Mouse (Mus musculus) fat pad, adult 2 months (tissue): ENCODE measurements around the gene Card6.

Experiments
- DNase-seq: peaks from one replicate; pipeline ENCODE4 v3.0.0-alpha.2; 2011; ENCODE audit warnings: low read depth, low spot score; ENCODE audit errors: extremely low read depth

Gene Card6

GRCm38 (mm10) chr15:5107686-5108654, at the start of gene Card6:
Gene Card6 (minus strand): TSS chr15:5108539.
- no peak for DNase-seq

- no peak for DNase-seq
Measured at GRCm38 (mm10) chr15:5157386-5157785, 49.0 kb upstream of the Card6 start.

GRCm38 (mm10) chr15:5156355-5156754, 48.0 kb upstream of the Card6 start:
- DNase-seq: no peak

- no peak for DNase-seq
Measured at GRCm38 (mm10) chr15:5155093-5155492, 46.8 kb upstream of the Card6 start.

GRCm38 (mm10) chr15:5154621-5155020, 46.3 kb upstream of the Card6 start:
- no peak for DNase-seq

- no peak for DNase-seq
Measured at GRCm38 (mm10) chr15:5152171-5152570, 43.8 kb upstream of the Card6 start.

- no peak for DNase-seq
Measured at GRCm38 (mm10) chr15:5149187-5149586, 40.8 kb upstream of the Card6 start.

- DNase-seq: no peak
Measured at GRCm38 (mm10) chr15:5145196-5145945, 37.0 kb upstream of the Card6 start.

GRCm38 (mm10) chr15:5144021-5144778, 35.9 kb upstream of the Card6 start:
- DNase-seq: no peak

- no peak for DNase-seq
Measured at GRCm38 (mm10) chr15:5143361-5144020, 35.2 kb upstream of the Card6 start, which contains the start of gene Prkaa1. Gene Prkaa1 (plus strand): TSS chr15:5143861.

- no peak for DNase-seq
Measured at GRCm38 (mm10) chr15:5142714-5143113, 34.4 kb upstream of the Card6 start.

GRCm38 (mm10) chr15:5142047-5142446, 33.7 kb upstream of the Card6 start:
- no peak for DNase-seq

- no peak for DNase-seq
Measured at GRCm38 (mm10) chr15:5140357-5140756, 32.0 kb upstream of the Card6 start.

- DNase-seq: no peak
Measured at GRCm38 (mm10) chr15:5139863-5140262, 31.5 kb upstream of the Card6 start.

GRCm38 (mm10) chr15:5139366-5139765, 31.0 kb upstream of the Card6 start:
- no peak for DNase-seq

- no peak for DNase-seq
Measured at GRCm38 (mm10) chr15:5138021-5138856, 29.9 kb upstream of the Card6 start.

- DNase-seq: no peak
Measured at GRCm38 (mm10) chr15:5134945-5135483, 26.7 kb upstream of the Card6 start.

GRCm38 (mm10) chr15:5134179-5134578, 25.8 kb upstream of the Card6 start:
- no peak for DNase-seq

- DNase-seq: no peak
Measured at GRCm38 (mm10) chr15:5133301-5133700, 25.0 kb upstream of the Card6 start.
